Mouse (Mus musculus) frontal cortex, postnatal 36 days (tissue): ENCODE data around the gene Dhx15.
"Not testable (repeated sequence)": the region's sequence is repeated elsewhere in the genome, so short reads cannot be mapped to it uniquely, and the experiment has no call there.

ENCODE experiments used
- DNase-seq, 2 experiments: peaks; one replicate each; pipeline ENCODE4 v3.0.0; 2022; ENCODE audit warnings: low spot score in 2 of 2

Gene Dhx15

GRCm38 (mm10) chr5:52190371-52191179 lies at the start of gene Dhx15:
Gene Dhx15, minus strand, starts transcription at chr5:52190514.
- peak; percentile 83 to 93 for DNase-seq

GRCm38 (mm10) chr5:52238877-52239276 lies 48.6 kb upstream of the Dhx15 start:
- no peak for DNase-seq

- no peak for DNase-seq
Observed at GRCm38 (mm10) chr5:52237956-52238735, 47.8 kb upstream of the Dhx15 start.

- not testable (repeated sequence) for DNase-seq
Observed at GRCm38 (mm10) chr5:52236585-52236984, 46.3 kb upstream of the Dhx15 start.

GRCm38 (mm10) chr5:52234570-52234969 lies 44.3 kb upstream of the Dhx15 start:
- no peak for DNase-seq

- no peak for DNase-seq
Observed at GRCm38 (mm10) chr5:52233891-52234290, 43.6 kb upstream of the Dhx15 start.

GRCm38 (mm10) chr5:52232611-52233010 lies 42.3 kb upstream of the Dhx15 start:
- no peak for DNase-seq

- DNase-seq = no peak
Observed at GRCm38 (mm10) chr5:52232199-52232598, 41.9 kb upstream of the Dhx15 start.

GRCm38 (mm10) chr5:52230466-52230865 lies 40.2 kb upstream of the Dhx15 start:
- no peak for DNase-seq

GRCm38 (mm10) chr5:52226677-52227076 lies 36.4 kb upstream of the Dhx15 start:
- DNase-seq = no peak

- no peak for DNase-seq
Observed at GRCm38 (mm10) chr5:52221596-52221995, 31.3 kb upstream of the Dhx15 start.

- no peak for DNase-seq
Observed at GRCm38 (mm10) chr5:52220013-52220804, 29.9 kb upstream of the Dhx15 start.

GRCm38 (mm10) chr5:52218238-52218637 lies 27.9 kb upstream of the Dhx15 start:
- DNase-seq = no peak

- DNase-seq = peak in 1 of 2 experiments; percentile 49
Observed at GRCm38 (mm10) chr5:52213143-52213900, 23.0 kb upstream of the Dhx15 start.

- DNase-seq = no peak
Observed at GRCm38 (mm10) chr5:52191180-52191468, 810 bp upstream of the Dhx15 start.

GRCm38 (mm10) chr5:52189664-52190365 lies 499 bp downstream of the Dhx15 start:
- DNase-seq = peak; percentile 35 to 42

GRCm38 (mm10) chr5:52188206-52188605 lies 2.1 kb downstream of the Dhx15 start:
- DNase-seq = no peak

- no peak for DNase-seq
Observed at GRCm38 (mm10) chr5:52177326-52177725, 13.0 kb downstream of the Dhx15 start.

GRCm38 (mm10) chr5:52168468-52168867 lies 21.8 kb downstream of the Dhx15 start:
- no peak for DNase-seq

- DNase-seq = no peak
Observed at GRCm38 (mm10) chr5:52149138-52149537, 41.2 kb downstream of the Dhx15 start.

- no peak for DNase-seq
Observed at GRCm38 (mm10) chr5:52147141-52147540, 43.2 kb downstream of the Dhx15 start.
